Mouse (Mus musculus) monocyte, adult 5-6 weeks (primary cell): Measurements from ENCODE around the gene Asic2. TPM values are rescaled to one million over a fixed set of nuclear protein-coding genes. Genes with fewer than 3 reads are reported as not detected.

ENCODE experiments used
- ATAC-seq: fragments of 153-309, 156-312 bp; replicated peaks from 2 replicates; pipeline ENCODE4 v1.8.0; 2017; ENCODE audit warnings: mild to moderate bottlenecking; ENCODE audit not compliant: low TSS enrichment, insufficient number of reproducible peaks, severe bottlenecking, poor library complexity, low FRiP score
- total RNA-seq: library from RNA; stranded (forward); fragments of 200-1000, 200-491, 200-594 nt; gene quantifications from 3 replicates; pipeline ENCODE4 v1.2.3, GENCODE M21; 2017

Gene Asic2
- total RNA-seq, 1 experiment from 2014 or later: not detected

GRCm38 (mm10) chr11:81057506-81057905 lies 910.8 kb downstream of the Asic2 start:
- ATAC-seq: no peak

GRCm38 (mm10) chr11:81056776-81057175 lies 911.5 kb downstream of the Asic2 start:
- no peak for ATAC-seq

GRCm38 (mm10) chr11:81055446-81056145 lies 912.7 kb downstream of the Asic2 start:
- no peak for ATAC-seq

GRCm38 (mm10) chr11:81053826-81054225 lies 914.4 kb downstream of the Asic2 start:
- no peak for ATAC-seq

- no peak for ATAC-seq
These were observed 926.6 kb downstream of the Asic2 start for GRCm38 (mm10) chr11:81041671-81042070.

- ATAC-seq: no peak
These were observed 928.3 kb downstream of the Asic2 start for GRCm38 (mm10) chr11:81039976-81040375.

- no peak for ATAC-seq
These were observed 936.1 kb downstream of the Asic2 start for GRCm38 (mm10) chr11:81032151-81032550.

GRCm38 (mm10) chr11:81014776-81015175 lies 953.5 kb downstream of the Asic2 start:
- ATAC-seq: no peak

- ATAC-seq: no peak
These were observed 954.8 kb downstream of the Asic2 start for GRCm38 (mm10) chr11:81013501-81013900.

GRCm38 (mm10) chr11:81010766-81011165 lies 957.5 kb downstream of the Asic2 start:
- ATAC-seq: no peak

GRCm38 (mm10) chr11:81009366-81009765 lies 958.9 kb downstream of the Asic2 start:
- ATAC-seq: no peak

- ATAC-seq: no peak
These were observed 962.4 kb downstream of the Asic2 start for GRCm38 (mm10) chr11:81005831-81006230.

GRCm38 (mm10) chr11:81002769-81003430 lies 965.4 kb downstream of the Asic2 start:
- no peak for ATAC-seq

GRCm38 (mm10) chr11:80995621-80996020 lies 972.6 kb downstream of the Asic2 start:
- ATAC-seq: no peak

- no peak for ATAC-seq
These were observed 984.7 kb downstream of the Asic2 start for GRCm38 (mm10) chr11:80983530-80983929.

- ATAC-seq: no peak
These were observed 991.9 kb downstream of the Asic2 start for GRCm38 (mm10) chr11:80976239-80976855.

- no peak for ATAC-seq
These were observed 993.6 kb downstream of the Asic2 start for GRCm38 (mm10) chr11:80974616-80975015.

GRCm38 (mm10) chr11:80973976-80974375 lies 994.3 kb downstream of the Asic2 start:
- ATAC-seq: no peak

GRCm38 (mm10) chr11:80973273-80973672 lies 995.0 kb downstream of the Asic2 start:
- no peak for ATAC-seq

- ATAC-seq: no peak
These were observed 1000.7 kb downstream of the Asic2 start for GRCm38 (mm10) chr11:80967544-80967943.
